Mouse (Mus musculus) brain, embryonic 14.5 days (tissue): ENCODE measurements around the gene Ccl4.

Experiments used
- CTCF ChIP-seq: fragments of 200-500 bp; IDR thresholded peaks from 2 replicates; pipeline ENCODE4 v1.5.1; 2012; ENCODE audit warnings: inconsistent platforms, mild to moderate bottlenecking, moderate library complexity, borderline replicate concordance; ENCODE audit not compliant: insufficient read depth, insufficient read length; ENCODE audit errors: extremely low read depth
- POLR2A ChIP-seq: fragments of 200-500 bp; IDR thresholded peaks from 2 replicates; pipeline ENCODE4 v1.6.1; 2012; ENCODE audit warnings: mild to moderate bottlenecking, inconsistent platforms, borderline replicate concordance; ENCODE audit not compliant: poor library complexity, insufficient read depth, insufficient read length, severe bottlenecking; ENCODE audit errors: extremely low read depth

GRCm38 (mm10) chr11:83675665-83676064 lies 13.3 kb downstream of the Ccl4 start:
- TF ChIP-seq CTCF (no peak), POLR2A (no peak)
